Mouse (Mus musculus): ENCODE data around the gene D830030K20Rik. TPM values are rescaled to one million over a fixed set of nuclear protein-coding genes. Genes with fewer than 3 reads are reported as not detected.
"Not testable (repeated sequence)": the region's sequence is repeated elsewhere in the genome, so short reads cannot be mapped to it uniquely, and the experiment has no call there.

D830030K20Rik gene
- polyA plus RNA-seq (2012; rRNA removed): 0.16 and 0.28 TPM in 2 replicates
- 0.09 and 0.33 TPM in 2 replicates for polyA plus RNA-seq (2014; fragmentation: Nextera tagmentation; extraction: Ambion mirVana)

DNA sequence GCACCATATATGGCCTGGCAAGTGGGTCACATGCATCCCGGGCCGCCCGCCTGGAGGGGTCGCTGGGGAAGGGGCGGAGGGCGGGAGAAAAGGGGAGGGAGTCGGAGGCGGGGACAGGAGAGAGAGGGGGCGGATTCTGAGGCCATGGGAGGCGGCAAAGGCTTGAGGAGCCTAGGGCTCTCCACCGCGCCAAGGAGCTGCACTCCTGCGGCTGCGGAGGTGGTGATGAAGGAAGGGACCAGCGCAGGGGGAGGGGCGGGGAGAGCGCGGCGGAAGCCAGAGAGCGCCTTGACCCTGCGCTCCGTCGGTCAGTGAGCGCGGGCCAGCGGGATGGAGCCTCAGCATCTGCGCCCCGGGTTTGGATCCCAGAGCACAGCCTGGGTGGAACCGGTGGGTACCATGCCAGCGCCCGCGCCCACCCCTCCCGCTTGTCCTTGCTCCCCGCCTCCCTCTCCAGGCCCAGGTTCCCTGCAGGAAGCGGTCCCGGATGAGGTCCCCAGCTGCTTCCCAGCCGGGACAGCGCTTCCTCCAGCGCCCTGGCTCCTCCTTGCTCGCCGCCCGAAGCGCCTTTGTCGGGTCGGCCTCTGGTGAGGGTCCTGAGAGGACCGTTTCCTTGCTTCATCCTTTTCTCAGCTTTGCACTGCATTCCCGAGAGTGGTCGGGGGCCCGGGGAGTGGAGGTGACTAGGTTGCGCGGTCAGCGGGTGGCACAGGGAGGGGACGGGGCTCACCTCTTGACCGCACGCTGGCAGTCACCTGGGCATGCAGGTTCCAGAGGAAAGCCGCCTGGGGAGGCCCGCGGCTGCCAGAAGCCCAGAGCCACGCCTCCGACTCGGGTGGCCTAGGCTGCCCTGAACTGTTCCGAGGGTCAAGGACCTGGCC lies at the start of gene D830030K20Rik:
TSS of gene D830030K20Rik (plus strand) at position 217 of the 881 bp plus-strand sequence.
- H3K27me3 ChIP-seq (ENCODE audit: control insufficient read depth, insufficient read depth, low read length); H3K9ac ChIP-seq (replicated peaks); H3K9me3 ChIP-seq (ENCODE audit: control insufficient read depth, low read length); H3K27ac ChIP-seq; ATAC-seq (ENCODE audit: insufficient read depth); DNase-seq (ENCODE audit: low read depth in 3 of 3, low spot score in 3 of 3); H3K4me1 ChIP-seq (replicated peaks; ENCODE audit: control insufficient read depth in 2 of 2, insufficient read depth in 2 of 2, low read length in 1 of 2); H3K36me3 ChIP-seq (replicated peaks; ENCODE audit: control insufficient read depth, insufficient read depth, low read depth); H3K4me3 ChIP-seq (ENCODE audit: insufficient read depth in 1 of 2, low read depth in 2 of 2, low read length in 2 of 2): not testable (repeated sequence)
- WGBS (ENCODE audit: insufficient replicate concordance): 2% methylated on average over 16 of the region's 62 CpGs
- H3K4me2 ChIP-seq (ENCODE audit: low read depth): 0 out of 2 replicates have a peak within 1 kb of the TSS, but pooled peaks have one; percentile 8

DNA sequence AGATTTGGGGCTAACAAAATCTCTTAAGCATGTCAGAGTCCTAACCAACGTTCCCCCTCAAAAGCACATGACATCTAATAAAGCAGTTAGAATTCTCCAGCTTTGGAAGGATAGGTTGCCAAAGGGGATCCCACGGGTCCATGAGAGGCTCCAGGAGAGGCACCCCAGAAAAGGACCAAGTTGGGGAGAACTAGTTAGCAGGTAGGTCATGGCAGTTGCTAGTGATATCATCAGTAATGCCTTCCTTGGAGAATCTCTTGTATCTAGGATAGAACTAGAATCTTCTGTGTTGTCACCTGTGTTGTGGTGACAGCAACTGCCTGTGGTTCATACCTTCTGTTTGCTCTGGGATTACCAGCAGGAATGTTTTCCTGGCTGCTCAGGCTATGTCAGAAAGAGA lies 20.3 kb upstream of the D830030K20Rik start, which contains the start of gene Gm5795:
TSS of gene Gm5795 (plus strand) at position 301 of the 400 bp plus-strand sequence.
- not testable (repeated sequence) for H3K27me3 ChIP-seq (ENCODE audit: control insufficient read depth, insufficient read depth, low read length); H3K9me3 ChIP-seq (ENCODE audit: control insufficient read depth, low read length); H3K9ac ChIP-seq (replicated peaks); H3K27ac ChIP-seq; H3K36me3 ChIP-seq (replicated peaks; ENCODE audit: control insufficient read depth, insufficient read depth, low read depth); ATAC-seq (ENCODE audit: insufficient read depth); DNase-seq (ENCODE audit: low read depth in 3 of 3, low spot score in 3 of 3); H3K4me1 ChIP-seq (replicated peaks; ENCODE audit: control insufficient read depth in 2 of 2, insufficient read depth in 2 of 2, low read length in 1 of 2); H3K4me3 ChIP-seq (ENCODE audit: insufficient read depth in 1 of 2, low read depth in 2 of 2, low read length in 2 of 2); H3K4me2 ChIP-seq (ENCODE audit: low read depth)
- WGBS (ENCODE audit: insufficient replicate concordance): no CpG with 5 or more reads among the region's 2 CpGs

DNA sequence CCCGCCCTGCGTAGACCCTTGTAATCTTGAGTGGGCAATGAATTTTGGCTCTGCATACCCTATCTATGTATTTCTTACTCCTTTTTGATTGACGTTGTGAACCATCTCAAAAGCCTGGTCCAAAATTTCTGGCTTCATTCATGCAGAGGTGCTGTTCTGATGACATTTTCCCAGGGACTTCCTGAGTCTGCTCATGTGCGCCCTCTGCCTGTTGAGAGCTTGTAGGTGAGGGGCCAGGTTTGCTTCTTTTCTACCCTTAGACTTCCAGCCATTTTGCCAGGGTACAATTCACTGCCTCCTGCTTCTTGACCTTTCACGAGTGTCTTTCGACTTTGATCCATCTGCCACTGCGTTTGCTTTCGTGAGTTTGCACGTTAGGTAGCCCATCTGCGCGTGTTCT lies 1.1 kb downstream of the D830030K20Rik start:
- not testable (repeated sequence) for H3K4me1 ChIP-seq (replicated peaks; ENCODE audit: control insufficient read depth in 2 of 2, insufficient read depth in 2 of 2, low read length in 1 of 2); H3K9ac ChIP-seq (replicated peaks); H3K27ac ChIP-seq; DNase-seq (ENCODE audit: low read depth in 3 of 3, low spot score in 3 of 3); H3K9me3 ChIP-seq (ENCODE audit: control insufficient read depth, low read length); H3K4me3 ChIP-seq (ENCODE audit: insufficient read depth in 1 of 2, low read depth in 2 of 2, low read length in 2 of 2); H3K4me2 ChIP-seq (ENCODE audit: low read depth); H3K36me3 ChIP-seq (replicated peaks; ENCODE audit: control insufficient read depth, insufficient read depth, low read depth); ATAC-seq (ENCODE audit: insufficient read depth); H3K27me3 ChIP-seq (ENCODE audit: control insufficient read depth, insufficient read depth, low read length)
- 14% methylated on average over 9 of the region's 11 CpGs for WGBS (ENCODE audit: insufficient replicate concordance)
- peak; percentile 25; the same call in 1 of the 2 replicates for TF ChIP-seq CTCF (IDR thresholded peaks at IDR 0.05; ENCODE audit: low read depth)

DNA sequence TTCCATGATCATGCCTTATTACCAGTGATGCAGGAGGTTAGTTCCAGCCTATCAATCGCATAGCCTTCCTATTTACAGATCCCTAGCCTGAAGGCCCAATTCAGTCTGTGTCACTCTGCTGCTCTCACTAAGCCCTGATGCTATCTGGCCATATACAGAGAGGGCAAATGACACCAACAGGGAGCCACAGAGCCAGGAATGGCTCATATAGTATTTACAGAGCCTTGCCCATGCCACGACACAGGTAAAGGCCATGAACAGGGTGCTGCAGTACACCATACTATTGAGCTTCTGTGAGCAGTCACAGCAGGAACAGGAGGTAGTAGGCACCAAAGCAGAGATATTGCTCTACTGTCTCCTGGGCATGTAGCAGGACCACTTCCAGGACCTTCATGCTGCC lies 54.2 kb downstream of the D830030K20Rik start:
- not testable (repeated sequence) for ATAC-seq (ENCODE audit: insufficient read depth); H3K4me1 ChIP-seq (replicated peaks; ENCODE audit: control insufficient read depth in 2 of 2, insufficient read depth in 2 of 2, low read length in 1 of 2); H3K9me3 ChIP-seq (ENCODE audit: control insufficient read depth, low read length); DNase-seq (ENCODE audit: low read depth in 3 of 3, low spot score in 3 of 3); H3K9ac ChIP-seq (replicated peaks); H3K4me3 ChIP-seq (ENCODE audit: insufficient read depth in 1 of 2, low read depth in 2 of 2, low read length in 2 of 2); H3K27me3 ChIP-seq (ENCODE audit: control insufficient read depth, insufficient read depth, low read length); H3K36me3 ChIP-seq (replicated peaks; ENCODE audit: control insufficient read depth, insufficient read depth, low read depth); H3K27ac ChIP-seq; H3K4me2 ChIP-seq (ENCODE audit: low read depth)
- WGBS (ENCODE audit: insufficient replicate concordance): 51% methylated on average over 2 of the region's 2 CpGs

Other genes with a start within 250 kb of the D830030K20Rik start
- gene Gm2888, start 178.5 kb upstream of the D830030K20Rik start, polyA plus RNA-seq (2012; rRNA removed): not detected in 2 replicates
- gene Gm2888, start 178.5 kb upstream of the D830030K20Rik start, polyA plus RNA-seq (2014; fragmentation: Nextera tagmentation; extraction: Ambion mirVana): not detected in 2 replicates
- 0.17 and 0.18 TPM in 2 replicates for gene Gm2897, start 159.2 kb upstream of the D830030K20Rik start, polyA plus RNA-seq (2012; rRNA removed)
- 0.08 TPM in 1 of 2 replicates, not detected in the other for gene Gm2897, start 159.2 kb upstream of the D830030K20Rik start, polyA plus RNA-seq (2014; fragmentation: Nextera tagmentation; extraction: Ambion mirVana)
- 0.02 TPM in 1 of 2 replicates, not detected in the other for gene Gm10340, start 74.5 kb upstream of the D830030K20Rik start, polyA plus RNA-seq (2012; rRNA removed)
- gene Gm10340, start 74.5 kb upstream of the D830030K20Rik start, polyA plus RNA-seq (2014; fragmentation: Nextera tagmentation; extraction: Ambion mirVana): not detected in 2 replicates
- gene Gm5795, start 20.2 kb upstream of the D830030K20Rik start, polyA plus RNA-seq (2012; rRNA removed): not detected in 2 replicates
- gene Gm5795, start 20.2 kb upstream of the D830030K20Rik start, polyA plus RNA-seq (2014; fragmentation: Nextera tagmentation; extraction: Ambion mirVana): not detected in 2 replicates
- gene Gm2956, start 124.1 kb downstream of the D830030K20Rik start, polyA plus RNA-seq (2012; rRNA removed): not detected in 2 replicates
- gene Gm2956, start 124.1 kb downstream of the D830030K20Rik start, polyA plus RNA-seq (2014; fragmentation: Nextera tagmentation; extraction: Ambion mirVana): not detected in 2 replicates
- not detected in 2 replicates for gene Gm10413, start 186.6 kb downstream of the D830030K20Rik start, polyA plus RNA-seq (2012; rRNA removed)
- not detected in 2 replicates for gene Gm10413, start 186.6 kb downstream of the D830030K20Rik start, polyA plus RNA-seq (2014; fragmentation: Nextera tagmentation; extraction: Ambion mirVana)
- not detected in 2 replicates for gene Gm10409, start 204.1 kb downstream of the D830030K20Rik start, polyA plus RNA-seq (2012; rRNA removed)
- not detected in 2 replicates for gene Gm10409, start 204.1 kb downstream of the D830030K20Rik start, polyA plus RNA-seq (2014; fragmentation: Nextera tagmentation; extraction: Ambion mirVana)
- 0.04 TPM in 1 of 2 replicates, not detected in the other for gene Gm3005, start 219.6 kb downstream of the D830030K20Rik start, polyA plus RNA-seq (2012; rRNA removed)
- not detected in 2 replicates for gene Gm3005, start 219.6 kb downstream of the D830030K20Rik start, polyA plus RNA-seq (2014; fragmentation: Nextera tagmentation; extraction: Ambion mirVana)
- gene Gm10408, start 240.9 kb downstream of the D830030K20Rik start, polyA plus RNA-seq (2012; rRNA removed): not detected in 2 replicates
- not detected in 2 replicates for gene Gm10408, start 240.9 kb downstream of the D830030K20Rik start, polyA plus RNA-seq (2014; fragmentation: Nextera tagmentation; extraction: Ambion mirVana)

Data from liver, embryonic 14.5 days (tissue).